Mouse (Mus musculus) cortical plate, adult 2 months (tissue): ENCODE data around the gene Cd69. TPM values are rescaled to one million over a fixed set of nuclear protein-coding genes. Genes with fewer than 3 reads are reported as not detected.

Experiments
- H3K27ac ChIP-seq: fragments of 200-500 bp; 2 replicates; pipeline ENCODE4 v1.5.1; 2012; ENCODE audit warnings: low read length, control low read depth, inconsistent platforms; ENCODE audit not compliant: insufficient read depth
- H3K4me1 ChIP-seq: fragments of 200-500 bp; 2 replicates; pipeline ENCODE4 v1.6.1; 2011; ENCODE audit warnings: low read length; ENCODE audit not compliant: control insufficient read depth, insufficient read depth
- H3K4me3 ChIP-seq: fragments of 200-500 bp; 2 replicates; pipeline ENCODE4 v1.5.1; 2011; ENCODE audit warnings: mild to moderate bottlenecking, low read length, control low read depth; ENCODE audit not compliant: insufficient read depth
- CTCF ChIP-seq: fragments of 200-500 bp; IDR thresholded peaks from 2 replicates; pipeline ENCODE4 v1.5.1; 2011; ENCODE audit warnings: mild to moderate bottlenecking, control low read depth, low read length; ENCODE audit not compliant: insufficient read depth; ENCODE audit errors: extremely low read depth
- POLR2A ChIP-seq: fragments of 200-500 bp; IDR thresholded peaks from 2 replicates; pipeline ENCODE4 v1.6.1; 2011; ENCODE audit warnings: mild to moderate bottlenecking, low read length, control low read depth; ENCODE audit not compliant: insufficient read depth; ENCODE audit errors: extremely low read depth
- polyA plus RNA-seq: library from polyadenylated mRNA; depleted of rRNA; stranded (reverse); fragments of >200 nt; gene quantifications from 2 replicates; pipeline ENCODE4 v1.2.3, GENCODE M21; 2012

Gene Cd69
- polyA plus RNA-seq, 1 experiment, result not detected

- no peaks in the 10 kb centered on the region; the same call in 1 of the 2 replicates for H3K4me1 ChIP-seq
- H3K27ac ChIP-seq, result peak overlapping the region; percentile 65; the same call in 1 of the 2 replicates
- TF ChIP-seq POLR2A (no peak), CTCF (peak; percentile 66)
- H3K4me3 ChIP-seq, result peak overlapping the region; percentile 41
These were observed 37.6 kb downstream of the Cd69 start for GRCm38 (mm10) chr6:129237350-129238274.

DNA sequence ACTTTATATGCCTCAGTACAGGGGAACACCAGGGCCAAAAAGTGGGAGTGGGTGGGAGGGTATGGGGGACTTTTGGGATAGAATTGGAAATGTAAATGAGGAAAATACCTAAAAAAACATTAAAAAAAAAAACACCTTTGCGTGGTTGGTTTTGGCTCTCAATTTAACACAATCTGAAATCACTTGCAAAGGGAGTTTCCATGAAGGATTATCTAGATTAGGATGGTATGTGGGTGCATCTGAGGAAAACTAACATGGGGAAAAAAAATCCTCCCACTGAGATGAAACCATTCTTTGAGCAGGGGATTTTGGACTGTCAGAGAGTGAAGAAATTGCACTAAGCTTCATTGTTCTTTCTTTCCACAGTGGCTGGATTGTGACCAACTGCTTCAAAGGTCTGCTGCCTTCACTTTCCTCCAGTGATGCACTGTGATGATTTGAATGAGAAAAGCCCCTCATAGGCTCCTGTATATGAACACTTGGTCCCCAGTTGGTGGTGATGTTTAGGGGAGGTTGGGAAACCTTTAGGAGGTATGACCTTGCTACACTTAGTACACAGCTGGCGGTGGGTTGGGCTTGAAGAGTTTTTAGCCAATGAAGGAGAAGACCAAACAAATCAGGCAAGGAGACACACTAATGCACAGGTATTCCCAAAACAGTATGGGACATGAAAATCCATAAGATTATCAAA lies 38.4 kb downstream of the Cd69 start:
- Histone ChIP-seq H3K4me3 (no peak overlapping the region; the same call in 1 of the 2 replicates), H3K4me1 (no peaks in the 10 kb centered on the region; the same call in 1 of the 2 replicates), H3K27ac (peak overlapping the region; percentile 46; the same call in 1 of the 2 replicates)
- TF ChIP-seq POLR2A (no peak), CTCF (no peak)

- Histone ChIP-seq H3K27ac (peak overlapping the region; percentile 65), H3K4me3 (no peak overlapping the region), H3K4me1 (no peaks in the 10 kb centered on the region; the same call in 1 of the 2 replicates)
- no peak for TF ChIP-seq POLR2A
- no peak for TF ChIP-seq CTCF
These were observed 39.3 kb downstream of the Cd69 start for GRCm38 (mm10) chr6:129235855-129236461.

- no peak overlapping the region for H3K4me3 ChIP-seq
- H3K4me1 ChIP-seq, result no peaks in the 10 kb centered on the region; the same call in 1 of the 2 replicates
- TF ChIP-seq POLR2A, result no peak
- TF ChIP-seq CTCF, result no peak
- peak overlapping the region; percentile 84 for H3K27ac ChIP-seq
These were observed 40.5 kb downstream of the Cd69 start for GRCm38 (mm10) chr6:129234456-129235360.

DNA sequence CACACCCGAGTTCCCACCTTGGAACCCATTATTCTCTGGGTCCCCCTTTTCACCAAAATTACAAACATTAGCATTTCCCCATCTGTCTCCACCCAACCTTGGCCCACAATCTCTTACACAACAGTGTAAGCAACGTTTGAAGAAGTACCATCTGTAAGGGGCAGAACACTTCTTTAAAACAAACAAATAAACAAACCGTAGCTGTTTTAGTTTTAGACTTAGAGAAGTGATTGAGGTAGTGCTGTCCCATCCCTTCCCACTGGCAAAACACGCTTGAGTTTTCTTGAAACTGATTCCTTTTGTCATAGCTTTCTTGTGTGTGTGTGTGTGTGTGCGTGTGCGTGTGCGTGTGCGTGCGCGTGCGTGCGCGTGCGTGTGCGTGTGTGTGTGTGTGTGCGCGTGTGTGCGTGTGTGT lies 41.3 kb downstream of the Cd69 start:
- TF ChIP-seq POLR2A (no peak), CTCF (no peak)
- Histone ChIP-seq H3K27ac (peak overlapping the region; percentile 84), H3K4me1 (no peaks in the 10 kb centered on the region; the same call in none of the 2 replicates), H3K4me3 (no peak overlapping the region)

- TF ChIP-seq POLR2A (no peak), CTCF (no peak)
- Histone ChIP-seq H3K4me3 (no peak overlapping the region), H3K27ac (peak overlapping the region; percentile 59; the same call in 1 of the 2 replicates), H3K4me1 (no peaks in the 10 kb centered on the region; the same call in none of the 2 replicates)
These were observed 41.8 kb downstream of the Cd69 start for GRCm38 (mm10) chr6:129233366-129233954.

DNA sequence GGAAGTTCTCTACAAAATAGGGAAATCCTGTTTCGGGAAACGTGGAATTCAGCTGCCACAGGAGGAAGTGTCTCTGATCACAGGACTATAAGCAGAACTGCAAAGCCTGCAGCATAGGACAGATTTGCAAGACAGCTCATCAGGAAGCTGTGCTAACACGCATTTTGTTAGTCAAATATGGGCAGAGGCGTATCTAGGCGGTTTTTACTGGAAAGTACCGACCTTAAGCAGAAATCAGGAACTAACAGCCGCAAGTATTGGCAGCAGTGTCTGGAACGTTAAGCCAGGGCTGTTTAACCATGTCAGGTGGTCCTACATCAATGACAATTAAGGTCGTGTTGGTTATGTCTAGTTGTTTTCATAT lies 42.4 kb downstream of the Cd69 start:
- H3K27ac ChIP-seq, result no peak overlapping the region
- H3K4me3 ChIP-seq, result no peak overlapping the region
- TF ChIP-seq POLR2A, result no peak
- TF ChIP-seq CTCF, result no peak
- H3K4me1 ChIP-seq, result no peaks in the 10 kb centered on the region; the same call in none of the 2 replicates
